Mouse (Mus musculus): ENCODE measurements around the gene Madcam1.

The Madcam1 gene

DNA sequence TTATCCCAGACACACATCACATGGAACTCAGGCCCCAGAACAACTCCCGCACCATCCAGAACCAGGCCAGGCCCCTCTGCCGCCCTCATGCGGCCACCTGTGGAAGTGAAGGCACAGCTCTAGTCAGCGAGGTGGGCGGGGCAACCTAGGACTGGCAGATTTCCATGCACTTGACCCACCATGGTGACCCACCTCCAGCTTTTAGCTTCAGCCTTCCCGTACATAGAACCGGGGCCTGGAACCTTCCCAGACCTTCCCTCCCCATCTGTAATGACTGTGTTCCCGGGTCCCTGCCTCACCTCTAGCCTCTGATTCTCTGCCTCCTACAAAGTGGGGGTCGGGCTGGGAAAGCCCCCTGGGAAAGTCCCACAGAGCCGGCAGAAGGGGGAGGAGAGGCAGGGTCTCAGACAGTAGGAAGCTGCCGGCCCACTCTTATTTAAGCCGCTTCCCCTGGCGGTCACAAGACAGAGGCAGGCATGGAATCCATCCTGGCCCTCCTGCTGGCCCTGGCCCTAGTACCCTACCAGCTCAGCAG lies at the start of gene Madcam1:
TSS of gene Madcam1 (plus strand) at position 429 of the 535 bp plus-strand sequence.
- in situ Hi-C loops (cut with MboI), result no loop called here

DNA sequence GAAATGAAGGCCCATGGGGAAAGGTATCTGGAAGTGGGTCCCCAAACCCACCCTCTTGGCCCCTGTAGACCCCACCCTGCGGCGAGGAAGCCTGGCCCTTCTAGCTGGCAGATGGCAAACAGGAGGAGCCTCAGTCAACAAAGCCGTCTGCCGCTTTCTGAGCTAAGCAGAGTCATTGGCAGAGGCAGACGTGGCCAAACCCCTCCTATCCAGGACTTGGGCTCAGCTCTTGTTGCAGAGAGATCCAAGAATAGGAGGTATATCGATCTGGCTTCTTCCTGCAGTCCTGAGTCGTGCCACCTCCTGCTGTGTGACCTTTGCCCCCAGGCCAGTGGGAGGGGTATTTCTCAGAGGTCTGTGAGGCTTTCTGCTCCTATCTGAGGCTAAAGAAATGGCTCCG lies 48.5 kb upstream of the Madcam1 start:
- in situ Hi-C loops (cut with MboI), result no loop called here

DNA sequence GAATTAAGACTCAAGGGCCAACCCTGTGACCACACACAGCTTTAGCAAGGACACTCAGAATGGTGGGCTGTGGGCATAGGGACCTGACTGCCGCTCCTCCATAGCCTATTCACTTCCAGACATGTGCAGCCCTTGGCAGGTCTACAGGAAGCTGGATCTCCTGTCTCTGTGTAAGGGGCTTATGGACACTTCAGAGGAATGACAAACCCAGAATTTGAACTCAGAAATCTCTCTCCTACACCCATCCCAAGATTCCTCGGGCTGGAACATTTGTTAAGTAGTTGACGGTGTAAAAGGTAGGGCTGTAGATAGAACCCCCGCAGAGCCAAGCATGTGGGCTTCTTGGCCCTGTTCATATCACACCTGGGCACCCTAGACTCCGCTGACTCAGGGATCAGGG lies 48.0 kb upstream of the Madcam1 start:
- in situ Hi-C loops (cut with MboI), result no loop called here

DNA sequence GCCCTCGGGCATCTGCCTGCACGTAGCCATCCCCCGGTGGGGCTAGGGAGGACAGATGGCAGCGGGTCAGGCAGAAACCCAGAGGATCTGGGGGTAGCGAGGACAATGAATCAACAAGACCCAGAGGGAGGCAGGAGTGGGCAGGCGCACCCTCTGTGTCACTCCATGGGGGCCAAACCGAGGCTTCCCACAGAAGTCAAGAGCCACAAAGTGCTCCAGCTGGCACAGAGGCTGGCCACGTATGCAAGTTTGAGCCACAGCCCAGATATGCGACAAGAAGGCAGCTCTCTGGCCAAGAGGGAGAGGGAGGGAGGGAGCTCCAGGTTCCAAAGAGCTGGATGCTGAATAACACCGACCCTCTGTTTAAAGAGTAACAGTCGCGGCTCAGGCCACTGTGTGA lies 40.4 kb upstream of the Madcam1 start:
- in situ Hi-C loops (cut with MboI), result no loop called here

DNA sequence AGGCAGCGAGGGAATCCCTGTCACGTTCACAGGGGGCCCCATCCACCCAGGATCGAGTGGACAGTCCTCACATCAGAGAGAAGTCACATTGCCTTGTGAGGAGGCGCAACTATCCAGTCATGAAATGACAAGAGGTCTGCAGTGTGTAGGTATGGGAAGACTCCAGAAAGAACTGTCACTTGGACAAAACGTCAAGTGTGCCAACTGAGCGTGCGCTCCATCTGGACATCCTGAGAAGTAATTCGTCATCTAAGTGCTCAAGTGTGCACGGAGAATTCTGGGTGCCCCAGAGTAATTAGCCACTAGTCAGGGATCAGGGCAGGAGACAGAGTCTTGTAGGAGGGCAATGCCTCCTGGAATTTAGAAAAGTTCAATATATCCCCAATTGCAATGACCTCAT lies 39.0 kb upstream of the Madcam1 start:
- in situ Hi-C loops (cut with MboI), result no loop called here

DNA sequence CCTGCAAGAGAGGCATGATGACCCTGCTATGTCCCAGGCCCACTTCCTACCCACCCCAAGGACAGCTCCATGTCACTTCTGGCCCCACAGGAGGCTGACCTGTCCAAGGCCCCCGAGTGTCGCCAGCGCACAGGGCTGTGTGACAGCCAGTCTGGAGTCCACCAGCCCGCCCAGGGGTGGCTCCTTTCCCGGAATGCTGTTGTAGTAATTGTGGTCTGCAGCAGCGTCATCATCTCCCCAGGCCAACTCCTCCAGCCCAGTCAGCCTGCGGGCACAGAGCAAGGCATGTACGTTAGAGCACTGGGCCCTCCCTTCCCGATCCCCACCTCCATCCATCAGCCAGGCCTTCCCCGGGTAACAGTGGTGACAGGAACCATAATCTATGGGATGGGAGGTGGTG lies 38.2 kb upstream of the Madcam1 start:
- in situ Hi-C loops (cut with MboI), result no loop called here

DNA sequence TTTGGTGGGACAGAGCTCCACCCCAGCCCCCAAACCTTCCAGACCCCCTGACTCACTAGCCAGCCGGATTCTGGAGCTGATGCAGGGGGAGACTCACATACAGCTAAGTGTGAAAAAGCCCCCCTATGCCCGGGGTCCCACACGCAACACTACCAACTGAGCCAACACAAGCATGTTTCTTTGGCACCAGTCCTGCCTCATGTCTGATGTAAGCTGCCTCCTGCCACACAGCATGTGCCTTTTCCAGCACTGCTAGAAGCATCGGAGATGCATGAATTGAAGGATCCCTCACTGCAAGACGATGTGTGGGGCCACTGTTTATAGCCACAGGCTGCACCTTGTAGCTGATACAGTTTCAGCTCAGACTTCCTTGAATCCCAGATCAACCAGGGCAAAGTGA lies 36.0 kb upstream of the Madcam1 start:
- in situ Hi-C loops (cut with MboI), result no loop called here

DNA sequence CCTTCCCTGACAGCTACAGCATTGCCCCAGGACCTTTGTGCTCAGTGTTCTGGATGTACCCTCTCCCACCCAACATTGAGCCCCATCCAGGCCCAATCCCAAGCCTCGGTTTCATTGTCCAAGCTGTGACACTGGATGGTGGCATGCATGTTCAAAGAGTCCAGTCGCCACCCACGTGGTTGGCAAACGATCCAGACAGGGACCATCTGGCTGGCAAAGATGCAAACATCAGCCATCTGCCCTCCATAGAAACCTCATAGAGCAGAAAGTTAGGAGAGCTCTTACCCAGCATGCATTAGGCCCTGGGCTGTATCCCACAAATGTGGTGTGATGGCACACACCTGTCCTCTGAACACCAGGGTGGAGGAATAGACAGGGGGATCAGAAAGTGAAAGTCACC lies 32.9 kb upstream of the Madcam1 start:
- in situ Hi-C loops (cut with MboI), result no loop called here

DNA sequence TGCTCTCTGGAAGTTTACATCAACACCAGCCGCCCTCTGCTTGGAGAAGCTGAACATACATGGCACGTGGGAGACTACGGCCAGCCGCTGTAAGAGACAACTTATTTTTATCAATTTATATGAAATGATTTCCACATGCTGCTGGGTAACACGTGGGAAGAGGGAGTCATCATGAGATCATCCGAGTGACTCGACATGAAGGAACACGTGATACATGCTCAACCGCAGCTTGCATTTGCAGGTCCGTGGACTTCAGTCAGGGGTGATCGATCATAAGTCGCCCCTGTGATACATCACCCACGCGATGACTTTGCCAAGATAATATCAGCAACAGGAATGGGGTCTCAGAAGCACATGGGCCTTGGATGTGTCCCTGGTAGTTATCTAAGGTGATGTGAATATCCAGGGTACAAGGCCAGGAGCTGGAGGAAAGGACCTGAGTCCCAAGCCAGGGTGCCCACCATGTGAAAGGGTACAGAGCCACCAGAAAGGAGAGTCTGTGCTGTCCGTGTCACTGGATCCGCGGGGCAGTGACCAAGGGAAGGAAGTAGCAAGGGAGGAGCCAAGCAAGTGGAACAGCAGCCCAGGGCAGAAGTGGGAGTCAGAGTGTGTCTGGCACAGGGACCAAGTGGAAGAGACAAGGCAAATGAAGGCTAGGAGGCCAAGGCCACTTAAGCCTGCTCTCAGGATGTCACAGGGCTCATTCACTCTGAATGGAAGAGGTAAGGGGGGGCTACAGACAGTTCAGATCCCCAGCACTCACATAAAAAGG lies 31.2 kb upstream of the Madcam1 start:
- in situ Hi-C loops (cut with MboI), result no loop called here

DNA sequence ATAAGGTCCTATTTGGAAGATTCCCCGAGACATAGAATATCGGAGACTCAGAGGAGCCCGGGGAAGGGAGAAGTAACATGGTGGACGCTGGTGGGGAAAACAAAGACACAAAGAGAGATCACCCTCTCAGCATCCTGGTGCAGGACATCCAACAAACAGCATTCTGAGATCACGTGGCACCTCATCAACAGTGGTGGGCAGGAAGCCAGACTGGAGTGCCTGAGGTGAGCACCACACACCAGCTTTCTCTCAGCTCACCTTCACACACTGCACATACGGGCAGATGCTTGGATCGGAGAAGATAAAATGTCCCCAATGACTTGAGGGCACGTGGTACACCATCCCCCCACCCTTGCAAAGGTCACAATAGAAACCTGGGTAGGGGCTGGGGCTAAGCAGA lies 28.1 kb upstream of the Madcam1 start:
- in situ Hi-C loops (cut with MboI), result no loop called here

DNA sequence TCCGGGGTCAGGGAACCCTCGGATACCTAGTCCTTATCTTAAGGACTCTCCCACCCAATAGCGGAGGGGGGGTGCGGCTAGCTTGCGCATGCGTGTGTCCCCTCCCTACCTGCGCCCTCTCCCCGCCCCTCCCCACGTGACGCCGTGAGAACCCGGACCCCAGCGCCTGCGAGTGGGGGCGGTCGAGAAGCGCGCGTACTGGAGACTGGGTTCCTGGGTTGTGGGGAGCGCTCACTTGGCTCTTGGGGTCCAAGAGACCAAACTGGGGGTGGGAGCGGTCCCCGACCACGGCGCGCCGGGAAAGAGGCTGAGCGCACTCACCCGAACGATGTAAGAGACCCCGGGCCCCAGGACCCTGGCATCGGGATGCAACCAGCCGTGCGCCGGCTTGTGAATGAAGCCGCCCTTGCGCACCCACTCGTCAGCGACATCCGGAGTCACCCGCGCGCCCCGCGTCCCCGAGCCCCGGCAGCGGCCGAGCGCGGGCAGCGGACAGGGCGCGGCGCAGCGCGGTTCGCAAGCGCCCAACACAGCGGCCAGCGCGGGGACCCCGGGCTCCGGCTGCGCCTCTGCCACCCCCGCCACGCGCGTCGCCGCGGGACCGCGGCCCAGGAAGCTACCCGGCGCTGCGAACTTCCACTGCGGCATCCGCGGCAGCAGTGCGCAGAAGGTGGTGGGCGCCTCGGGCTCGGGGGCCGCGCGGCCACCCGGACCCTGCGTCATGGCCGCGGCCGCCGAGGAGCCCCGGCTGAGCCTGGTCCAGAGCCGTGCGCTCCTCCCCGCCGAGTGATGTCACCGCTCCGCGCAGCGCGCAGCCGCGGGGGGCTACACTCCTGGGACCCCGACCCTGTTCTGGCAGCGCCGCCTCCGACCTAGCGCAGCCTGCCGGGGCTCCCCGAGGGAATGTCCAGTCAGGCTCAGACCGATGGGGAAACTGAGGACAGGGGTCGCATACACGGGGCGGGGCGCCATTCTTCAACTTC lies 26.9 kb upstream of the Madcam1 start, which contains the start of gene Shc2:
TSS of gene Shc2 (minus strand) at position 791 of the 983 bp plus-strand sequence.
- in situ Hi-C loops (cut with MboI), result no loop called here

DNA sequence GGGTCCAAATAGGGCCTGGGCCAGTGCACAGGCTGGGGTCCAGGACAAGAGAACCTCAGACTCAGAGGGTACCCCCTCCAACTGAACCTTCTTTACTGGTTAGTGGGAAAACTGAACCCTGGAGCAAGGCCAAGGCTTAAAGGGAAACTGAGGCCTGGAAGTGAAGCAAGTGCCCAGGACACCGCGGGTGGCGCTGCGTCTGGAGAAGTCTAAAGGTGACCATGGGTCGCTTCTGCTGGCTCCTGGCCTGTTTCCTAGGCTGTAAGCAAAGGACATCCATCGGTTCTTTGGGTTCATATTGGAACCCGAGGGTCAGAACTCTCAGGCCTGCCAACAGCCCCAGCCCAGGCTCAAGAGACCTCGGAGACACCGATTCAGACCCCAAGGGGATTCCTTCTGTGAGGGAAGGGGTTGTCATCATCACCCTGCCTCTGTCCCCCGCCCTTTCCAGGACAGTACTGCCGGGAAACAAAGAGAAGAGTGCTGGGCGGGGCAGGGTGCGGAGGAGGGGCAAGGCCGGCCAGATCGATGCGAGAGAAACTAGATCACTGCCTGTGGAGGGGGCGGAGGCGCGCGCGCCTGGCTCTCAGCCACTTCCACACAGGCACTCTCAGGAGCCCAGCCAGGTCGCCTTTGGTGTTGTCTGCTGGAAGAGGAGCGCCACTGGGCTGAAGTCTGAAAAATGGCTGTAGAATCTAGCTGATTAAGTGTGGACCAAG lies 25.7 kb upstream of the Madcam1 start:
- in situ Hi-C loops (cut with MboI), result no loop called here

DNA sequence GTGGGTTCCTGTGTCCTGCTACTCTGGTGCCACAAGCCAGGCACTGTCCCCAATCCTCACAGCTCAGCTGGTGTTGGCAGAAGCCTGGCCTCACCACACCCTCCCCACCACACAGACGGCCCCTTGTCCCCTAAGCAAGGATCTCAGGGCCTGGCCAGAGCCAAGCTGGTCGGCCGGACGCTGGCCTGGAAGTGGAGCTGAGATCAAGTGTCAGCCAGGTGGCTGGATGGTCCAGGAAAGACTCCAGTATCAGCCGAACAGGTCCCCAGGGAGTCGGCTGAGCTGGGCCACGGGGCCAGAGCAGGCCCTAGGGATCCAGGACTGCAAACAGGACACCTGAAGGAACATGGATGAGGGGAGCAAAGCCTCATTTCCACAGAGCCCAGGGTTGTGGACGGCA lies 18.6 kb upstream of the Madcam1 start, which contains the start of gene Odf3l2:
TSS of gene Odf3l2 (minus strand) at position 28 of the 400 bp plus-strand sequence.
- in situ Hi-C loops (cut with MboI), result no loop called here

DNA sequence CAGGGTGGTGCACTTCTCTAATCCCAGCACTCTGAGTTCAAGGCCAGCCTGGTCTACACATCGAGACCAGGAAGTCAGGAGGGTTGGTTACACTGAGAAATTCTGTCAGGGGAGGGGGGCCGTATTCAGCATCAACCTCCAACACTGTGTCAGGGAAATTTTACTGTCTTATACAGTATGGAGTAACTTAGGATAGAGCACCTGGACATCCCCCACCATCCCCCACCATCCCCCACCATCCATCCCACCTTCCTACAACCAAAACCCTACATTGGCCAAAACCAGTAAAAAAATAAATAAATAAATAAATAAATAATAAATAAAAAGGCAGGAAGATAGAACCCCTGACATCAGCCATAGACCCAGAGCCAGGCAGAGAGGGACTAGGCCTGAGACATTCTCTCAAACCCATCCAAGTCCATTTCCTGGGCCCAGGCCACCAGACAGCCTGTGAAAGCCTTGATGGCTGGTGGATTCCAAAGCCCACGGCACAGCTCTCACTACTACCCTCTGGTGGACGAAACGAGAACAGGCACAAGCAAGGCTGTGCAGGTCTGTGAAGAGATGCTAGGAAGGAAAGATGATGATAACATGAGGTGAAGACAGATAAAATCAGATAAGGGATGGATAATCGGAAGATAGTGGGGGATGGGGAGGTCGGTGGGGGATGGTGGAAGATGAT lies 15.1 kb upstream of the Madcam1 start:
- in situ Hi-C loops (cut with MboI), result no loop called here

DNA sequence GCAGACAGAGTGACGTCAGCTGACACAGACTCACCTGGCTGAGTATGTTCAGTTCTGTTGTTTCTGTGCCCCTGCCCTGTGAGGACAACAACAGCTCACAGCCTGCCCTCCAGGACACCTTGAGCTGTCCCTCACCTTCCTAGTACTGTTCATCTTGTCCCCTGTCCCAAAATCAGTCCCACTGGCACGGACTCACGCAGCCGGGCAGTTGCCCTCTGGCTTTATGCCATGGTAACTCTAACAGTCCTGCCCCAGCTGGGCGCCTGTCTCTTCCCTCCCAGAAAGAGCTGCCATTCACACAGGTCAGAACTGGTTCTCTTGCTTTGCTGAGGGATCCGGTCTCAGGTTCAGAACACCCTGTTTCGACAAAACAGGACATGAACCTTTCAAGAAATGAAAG lies 11.6 kb upstream of the Madcam1 start:
- in situ Hi-C loops (cut with MboI), result no loop called here

DNA sequence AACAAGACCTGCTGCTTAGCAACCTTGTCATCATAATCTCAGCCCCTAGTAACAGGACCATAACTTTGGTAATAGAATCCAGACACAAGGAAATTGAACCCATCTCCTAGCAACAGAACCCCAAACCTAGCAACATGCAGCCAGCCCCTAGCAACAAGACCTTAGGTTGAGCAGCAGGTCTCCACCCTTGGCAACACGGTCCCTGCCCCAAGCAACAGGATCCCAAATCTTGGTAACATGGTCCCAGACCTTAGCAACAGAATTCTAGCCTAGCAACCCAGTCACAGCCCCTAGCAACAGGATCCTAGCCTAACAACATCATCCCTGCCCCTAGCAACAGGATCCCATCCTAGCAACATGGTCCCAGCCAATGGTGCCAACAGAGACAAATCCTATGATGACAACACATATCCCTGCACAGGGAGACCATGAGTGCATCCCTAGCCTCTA lies 9.4 kb upstream of the Madcam1 start:
- in situ Hi-C loops (cut with MboI), result no loop called here

DNA sequence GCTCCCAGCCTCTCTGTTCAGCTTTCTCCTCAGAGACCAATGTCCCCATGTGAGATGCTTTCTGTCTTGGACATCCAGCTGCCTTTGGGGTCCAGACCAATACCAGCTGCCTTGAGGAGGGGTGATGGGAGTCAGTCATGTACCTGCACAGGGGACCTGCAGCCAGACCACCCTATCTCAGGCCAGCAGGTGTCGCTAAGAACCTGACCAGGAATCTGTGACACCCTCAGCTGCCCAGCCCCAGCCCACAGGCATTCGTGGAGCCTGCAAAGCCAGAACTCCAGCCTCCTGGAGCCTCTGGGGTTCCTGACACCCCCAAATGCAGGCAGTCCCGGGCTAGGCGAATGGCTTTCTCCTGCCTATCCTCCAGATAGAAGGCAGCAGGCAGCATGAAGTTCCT lies 5.5 kb upstream of the Madcam1 start:
- in situ Hi-C loops (cut with MboI), result no loop called here

DNA sequence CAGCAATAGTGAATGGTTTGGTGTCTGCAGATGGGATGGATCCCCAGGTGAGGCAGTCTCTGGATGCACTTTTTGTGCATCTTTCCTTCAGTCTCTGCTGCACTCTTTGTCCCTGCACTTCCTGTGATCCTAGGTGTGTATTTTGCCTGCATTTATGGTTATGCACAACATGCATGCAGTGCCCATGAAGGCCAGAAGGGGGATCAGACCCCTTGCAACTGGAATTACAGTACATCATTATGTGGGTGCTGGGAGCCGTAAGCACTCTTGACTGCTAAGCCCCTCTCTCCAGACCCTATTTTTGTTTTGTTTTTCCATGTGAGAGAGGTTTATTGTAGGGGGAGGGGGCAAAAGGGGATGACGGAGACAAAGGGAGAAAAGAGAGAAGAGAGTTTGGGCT lies 4.1 kb upstream of the Madcam1 start:
- in situ Hi-C loops (cut with MboI), result no loop called here

DNA sequence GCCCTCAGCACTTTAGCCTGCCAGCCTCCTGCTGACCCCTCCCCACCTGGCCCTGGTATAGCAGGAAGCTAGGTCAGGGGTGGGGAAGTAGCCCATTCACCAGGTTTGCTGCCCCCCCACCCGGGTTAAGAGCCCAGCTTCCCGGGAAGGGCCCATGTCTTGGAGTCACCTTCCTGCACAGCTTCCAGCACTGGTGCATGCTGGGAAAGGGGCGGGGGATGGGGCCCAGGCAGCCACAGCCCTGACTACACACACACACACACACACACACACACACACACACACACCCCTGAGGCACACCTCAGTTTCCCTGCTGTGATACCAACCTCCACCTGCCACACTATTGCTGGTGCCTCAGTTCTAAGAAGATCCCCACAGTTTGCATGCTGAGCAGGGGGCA lies 2.5 kb upstream of the Madcam1 start:
- in situ Hi-C loops (cut with MboI), result no loop called here

DNA sequence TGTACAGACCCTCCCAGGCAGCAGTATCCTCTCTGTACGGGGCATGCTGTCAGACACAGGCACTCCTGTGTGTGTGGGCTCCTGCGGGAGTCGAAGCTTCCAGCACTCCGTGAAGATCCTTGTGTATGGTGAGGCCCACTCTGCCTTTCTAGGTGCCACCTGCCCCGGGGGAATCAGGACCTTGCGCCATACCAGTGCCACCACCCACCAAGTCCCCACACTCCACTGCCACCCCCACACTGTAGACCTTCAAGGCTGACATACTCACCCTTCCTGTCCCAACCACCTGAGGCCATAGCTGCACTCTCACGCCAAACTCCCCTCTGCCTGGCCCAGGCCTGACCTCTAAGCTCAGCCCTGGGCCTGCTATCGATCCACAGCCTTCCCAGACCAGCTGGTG lies 692 bp downstream of the Madcam1 start:
- in situ Hi-C loops (cut with MboI), result no loop called here

DNA sequence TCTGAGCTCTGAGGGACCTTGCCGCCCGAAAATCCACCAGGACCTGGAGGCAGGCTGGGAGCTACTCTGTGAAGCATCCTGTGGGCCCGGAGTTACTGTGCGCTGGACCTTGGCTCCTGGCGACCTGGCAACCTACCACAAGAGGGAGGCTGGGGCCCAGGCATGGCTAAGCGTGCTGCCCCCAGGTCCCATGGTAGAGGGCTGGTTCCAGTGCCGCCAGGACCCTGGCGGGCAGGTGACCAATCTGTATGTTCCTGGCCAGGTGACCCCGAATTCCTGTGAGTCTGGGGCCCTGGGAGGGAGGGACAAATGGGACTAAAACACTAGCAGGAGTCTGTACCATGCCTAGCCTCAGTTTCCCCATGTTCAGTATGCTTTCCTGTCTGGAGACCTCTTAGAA lies 2.1 kb downstream of the Madcam1 start:
- in situ Hi-C loops (cut with MboI), result no loop called here

Data from mature B cell (primary cell).